Mouse (Mus musculus): ENCODE data around the gene Slit1. TPM values are rescaled to one million over a fixed set of nuclear protein-coding genes. Genes with fewer than 3 reads are reported as not detected.

The Slit1 gene
- polyA plus RNA-seq, 1 experiment: 51.5 TPM

- DNase-seq (ENCODE audit: low read depth): no peak
- TF ChIP-seq POLR2A (IDR thresholded peaks at IDR 0.05; ENCODE audit: borderline replicate concordance, extremely low read depth, insufficient read depth, insufficient read length, poor library complexity, severe bottlenecking) (no peak), CTCF (IDR thresholded peaks at IDR 0.05; ENCODE audit: borderline replicate concordance, extremely low read depth, insufficient read depth, insufficient read length) (no peak)
Observed at GRCm38 (mm10) chr19:41723337-41723736, 20.1 kb downstream of the Slit1 start.

DNA sequence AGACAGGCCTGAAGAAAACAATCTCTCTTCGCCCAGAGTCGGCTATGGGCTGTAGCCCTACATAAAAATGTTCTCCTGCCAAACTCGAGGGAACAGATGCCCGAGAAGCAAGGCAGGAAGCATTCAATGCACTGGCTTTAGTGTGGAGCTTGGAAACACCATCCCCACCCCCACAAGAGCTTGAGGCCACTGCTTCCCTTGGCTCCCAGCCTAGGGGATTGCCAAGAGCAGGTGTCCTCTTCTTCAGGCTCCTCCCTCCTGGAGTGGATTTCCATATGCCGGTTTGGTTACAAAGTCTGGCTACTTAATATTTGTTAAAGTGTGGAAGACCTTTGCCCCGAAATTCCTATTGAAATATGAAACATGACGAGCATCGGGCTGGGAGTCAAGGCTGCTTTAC, 24.0 kb downstream of the Slit1 start:
- DNase-seq (ENCODE audit: low read depth): peak; percentile 82
- no peak for TF ChIP-seq CTCF (IDR thresholded peaks at IDR 0.05; ENCODE audit: borderline replicate concordance, extremely low read depth, insufficient read depth, insufficient read length)
- TF ChIP-seq POLR2A (IDR thresholded peaks at IDR 0.05; ENCODE audit: borderline replicate concordance, extremely low read depth, insufficient read depth, insufficient read length, poor library complexity, severe bottlenecking): no peak

GRCm38 (mm10) chr19:41716233-41717218, 26.9 kb downstream of the Slit1 start:
- peak; percentile 64 for DNase-seq (ENCODE audit: low read depth)
- TF ChIP-seq CTCF (IDR thresholded peaks at IDR 0.05; ENCODE audit: borderline replicate concordance, extremely low read depth, insufficient read depth, insufficient read length) (no peak), POLR2A (IDR thresholded peaks at IDR 0.05; ENCODE audit: borderline replicate concordance, extremely low read depth, insufficient read depth, insufficient read length, poor library complexity, severe bottlenecking) (no peak)

GRCm38 (mm10) chr19:41714431-41714917, 29.0 kb downstream of the Slit1 start:
- TF ChIP-seq CTCF (IDR thresholded peaks at IDR 0.05; ENCODE audit: borderline replicate concordance, extremely low read depth, insufficient read depth, insufficient read length): no peak
- TF ChIP-seq POLR2A (IDR thresholded peaks at IDR 0.05; ENCODE audit: borderline replicate concordance, extremely low read depth, insufficient read depth, insufficient read length, poor library complexity, severe bottlenecking): no peak
- no peak for DNase-seq (ENCODE audit: low read depth)

DNA sequence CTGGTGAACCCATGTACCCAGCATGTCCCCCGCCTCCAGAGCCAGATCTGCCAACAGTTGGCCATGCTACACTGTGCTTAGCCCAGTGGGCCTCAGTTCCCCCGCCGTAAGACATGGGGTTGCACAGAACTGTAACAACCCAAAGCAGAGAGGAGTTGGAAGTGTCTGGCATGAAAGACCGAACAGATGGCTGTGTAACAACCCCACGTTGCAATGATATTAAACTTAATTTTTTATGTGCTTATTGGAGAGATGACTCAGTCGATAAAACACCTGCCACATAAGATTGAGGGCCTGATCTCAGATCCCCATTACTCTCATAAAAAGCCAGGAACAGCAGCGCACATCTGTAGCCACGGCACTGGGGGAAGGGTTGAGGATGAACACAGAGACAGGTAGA, 30.6 kb downstream of the Slit1 start:
- TF ChIP-seq CTCF (IDR thresholded peaks at IDR 0.05; ENCODE audit: borderline replicate concordance, extremely low read depth, insufficient read depth, insufficient read length): no peak
- no peak for TF ChIP-seq POLR2A (IDR thresholded peaks at IDR 0.05; ENCODE audit: borderline replicate concordance, extremely low read depth, insufficient read depth, insufficient read length, poor library complexity, severe bottlenecking)
- no peak for DNase-seq (ENCODE audit: low read depth)

DNA sequence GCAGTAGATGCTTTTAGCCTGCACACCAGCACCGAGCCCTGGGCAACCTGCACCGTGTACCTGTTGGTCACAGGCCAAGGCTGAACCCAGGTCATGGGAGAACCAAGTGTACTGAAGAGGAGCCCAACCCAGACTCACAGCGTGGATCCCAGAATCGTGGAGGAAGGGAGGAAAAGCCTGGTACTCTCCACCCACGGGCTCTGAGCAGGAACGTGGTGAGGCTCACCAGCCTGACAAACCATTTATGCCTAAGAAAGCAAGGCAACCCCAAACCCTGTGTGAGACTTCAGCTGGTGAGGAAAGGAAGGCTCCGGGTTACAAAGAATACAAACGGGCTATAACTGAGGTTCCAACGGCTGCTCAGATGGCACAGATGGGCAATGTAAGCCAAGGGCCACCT, 31.8 kb downstream of the Slit1 start:
- no peak for DNase-seq (ENCODE audit: low read depth)
- no peak for TF ChIP-seq POLR2A (IDR thresholded peaks at IDR 0.05; ENCODE audit: borderline replicate concordance, extremely low read depth, insufficient read depth, insufficient read length, poor library complexity, severe bottlenecking)
- TF ChIP-seq CTCF (IDR thresholded peaks at IDR 0.05; ENCODE audit: borderline replicate concordance, extremely low read depth, insufficient read depth, insufficient read length): no peak

DNA sequence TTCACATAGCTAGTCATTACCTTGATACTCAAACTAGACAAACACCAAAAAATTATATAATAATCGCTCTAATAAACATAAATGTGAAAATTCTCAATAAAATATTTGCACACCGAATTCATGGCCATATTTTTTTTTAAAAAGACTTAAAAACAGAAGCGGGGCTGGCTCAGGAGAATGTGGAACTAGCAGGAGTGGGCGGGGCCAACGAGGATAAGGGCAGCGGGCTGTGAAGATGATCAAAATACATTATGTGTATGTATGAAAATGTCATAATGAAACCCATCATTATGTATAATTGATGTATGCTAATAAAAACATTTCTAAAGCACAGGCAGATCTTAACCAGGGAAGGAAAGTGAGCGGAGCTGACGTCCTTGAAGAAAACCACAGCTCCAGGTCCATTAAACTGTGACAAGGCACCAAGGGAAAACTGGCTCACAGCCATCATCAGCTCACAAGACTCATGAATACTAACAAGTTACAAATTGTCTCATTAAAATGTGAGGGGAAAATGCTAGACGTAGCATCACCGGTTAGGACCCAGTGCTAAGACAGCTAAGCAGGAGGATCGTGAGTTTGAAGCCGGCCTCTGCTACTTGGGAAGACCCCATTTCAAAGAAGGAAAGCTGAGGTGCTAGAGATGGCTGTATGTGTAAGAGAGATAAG, 33.8 kb downstream of the Slit1 start:
- DNase-seq (ENCODE audit: low read depth): peak; percentile 95

DNA sequence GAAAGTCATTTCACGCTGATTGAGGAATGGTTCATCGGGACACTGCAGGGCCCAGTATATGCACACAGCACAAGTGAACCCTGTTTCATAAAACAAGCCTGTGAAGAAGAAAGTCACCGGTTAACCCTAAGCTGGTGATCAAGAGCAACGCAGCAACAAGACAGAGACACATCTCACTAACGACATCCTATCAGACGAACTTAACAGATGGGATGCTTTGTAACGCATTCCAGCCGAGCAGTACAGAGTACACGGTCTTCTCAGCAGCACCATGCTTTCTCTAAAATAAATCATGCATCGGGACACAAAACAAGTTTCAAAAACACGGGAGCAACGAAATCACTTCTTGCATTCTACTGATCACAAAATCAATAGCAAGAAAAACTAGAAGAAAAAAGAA, 35.6 kb downstream of the Slit1 start:
- TF ChIP-seq POLR2A (IDR thresholded peaks at IDR 0.05; ENCODE audit: borderline replicate concordance, extremely low read depth, insufficient read depth, insufficient read length, poor library complexity, severe bottlenecking) (no peak), CTCF (IDR thresholded peaks at IDR 0.05; ENCODE audit: borderline replicate concordance, extremely low read depth, insufficient read depth, insufficient read length) (no peak)
- peak; percentile 54 for DNase-seq (ENCODE audit: low read depth)

More for the DNA sequence above, 33.8 kb downstream of the Slit1 start:
- TF ChIP-seq CTCF (IDR thresholded peaks at IDR 0.05; ENCODE audit: borderline replicate concordance, extremely low read depth, insufficient read depth, insufficient read length): no peak
- TF ChIP-seq POLR2A (IDR thresholded peaks at IDR 0.05; ENCODE audit: borderline replicate concordance, extremely low read depth, insufficient read depth, insufficient read length, poor library complexity, severe bottlenecking): no peak

- TF ChIP-seq POLR2A (IDR thresholded peaks at IDR 0.05; ENCODE audit: borderline replicate concordance, extremely low read depth, insufficient read depth, insufficient read length, poor library complexity, severe bottlenecking) (no peak), CTCF (IDR thresholded peaks at IDR 0.05; ENCODE audit: borderline replicate concordance, extremely low read depth, insufficient read depth, insufficient read length) (no peak)
- DNase-seq (ENCODE audit: low read depth): no peak
Observed at GRCm38 (mm10) chr19:41706094-41706828, 37.2 kb downstream of the Slit1 start.

GRCm38 (mm10) chr19:41705416-41705815, 38.0 kb downstream of the Slit1 start:
- no peak for DNase-seq (ENCODE audit: low read depth)
- TF ChIP-seq POLR2A (IDR thresholded peaks at IDR 0.05; ENCODE audit: borderline replicate concordance, extremely low read depth, insufficient read depth, insufficient read length, poor library complexity, severe bottlenecking) (no peak), CTCF (IDR thresholded peaks at IDR 0.05; ENCODE audit: borderline replicate concordance, extremely low read depth, insufficient read depth, insufficient read length) (no peak)

DNA sequence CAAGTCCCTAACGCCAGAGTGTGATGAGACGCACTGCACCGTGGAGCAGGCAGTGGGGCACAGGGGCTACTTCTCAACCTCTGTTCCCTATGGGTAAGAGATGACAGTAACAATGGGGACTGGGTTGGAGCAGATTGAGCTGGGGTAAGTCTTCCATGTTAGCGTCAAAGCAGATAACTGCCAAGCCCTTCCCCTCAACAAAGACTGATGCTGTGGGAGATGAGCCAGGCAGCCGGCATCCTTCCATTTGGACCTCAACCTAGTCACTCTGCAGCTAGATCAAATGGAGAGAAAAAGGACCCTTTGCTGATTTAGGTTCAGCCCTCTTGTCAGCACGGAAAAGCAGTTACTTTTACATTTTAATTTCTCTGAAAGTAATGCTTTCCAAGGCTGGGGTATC, 40.8 kb downstream of the Slit1 start:
- TF ChIP-seq POLR2A (IDR thresholded peaks at IDR 0.05; ENCODE audit: borderline replicate concordance, extremely low read depth, insufficient read depth, insufficient read length, poor library complexity, severe bottlenecking) (no peak), CTCF (IDR thresholded peaks at IDR 0.05; ENCODE audit: borderline replicate concordance, extremely low read depth, insufficient read depth, insufficient read length) (no peak)
- no peak for DNase-seq (ENCODE audit: low read depth)
